Mouse (Mus musculus) kidney, postnatal 0 days (tissue): ENCODE data around the gene Ess2. TPM values are rescaled to one million over a fixed set of nuclear protein-coding genes. Genes with fewer than 3 reads are reported as not detected.

Source experiments
- ATAC-seq: fragments of 200-750 bp; cut with Nextera tagmentation; replicated peaks from 2 replicates; pipeline ENCODE4 v1.8.0; 2017; ENCODE audit warnings: low read depth, moderate number of reproducible peaks, moderate TSS enrichment, moderate library complexity; ENCODE audit not compliant: low FRiP score
- DNase-seq: peaks from one replicate; pipeline ENCODE4 v3.0.0-alpha.2; 2016; ENCODE audit warnings: low spot score
- H3K27ac ChIP-seq: fragments of 300-500 bp; sonication (generic); 2 replicates; pipeline ENCODE4 v1.5.1; 2014; ENCODE audit warnings: mild to moderate bottlenecking
- H3K27me3 ChIP-seq: fragments of 300-500 bp; sonication (generic); 2 replicates; pipeline ENCODE4 v1.6.1; 2014; ENCODE audit warnings: low read length, mixed read lengths; ENCODE audit not compliant: insufficient read depth
- H3K36me3 ChIP-seq: fragments of 300-500 bp; sonication (generic); 2 replicates; pipeline ENCODE4 v1.6.1; 2014; ENCODE audit warnings: low read length, mixed read lengths; ENCODE audit not compliant: insufficient read depth
- H3K4me1 ChIP-seq: fragments of 300-500 bp; sonication (generic); replicated peaks from 2 replicates; pipeline ENCODE4 v1.6.1; 2014; ENCODE audit warnings: antibody characterized with exemption, low read length, mixed read lengths; ENCODE audit not compliant: insufficient read depth
- H3K4me2 ChIP-seq: fragments of 300-500 bp; sonication (generic); 2 replicates; pipeline ENCODE4 v1.6.1; 2014; ENCODE audit warnings: mild to moderate bottlenecking, low read length, moderate library complexity, mixed read lengths
- H3K4me3 ChIP-seq: fragments of 300-500 bp; sonication (generic); replicated peaks from 2 replicates; pipeline ENCODE4 v1.5.1; 2014; ENCODE audit warnings: low read depth, low read length
- H3K9ac ChIP-seq: fragments of 300-500 bp; sonication (generic); 2 replicates; pipeline ENCODE4 v1.6.1; 2014; ENCODE audit warnings: low read depth, low read length
- H3K9me3 ChIP-seq: fragments of 300-500 bp; sonication (generic); replicated peaks from 2 replicates; pipeline ENCODE4 v1.6.1; 2016; ENCODE audit warnings: low read length, inconsistent platforms, mixed read lengths
- CTCF ChIP-seq: IDR thresholded peaks from 2 replicates; pipeline ENCODE4 v1.5.1; 2016; ENCODE audit warnings: antibody characterized with exemption, low read depth, mild to moderate bottlenecking, moderate library complexity
- WGBS: fragments of 180-500 bp; shearing (Covaris S2); extraction: QIAGEN DNeasy Blood & Tissue Kit; methylation state at CpG from one replicate; pipeline ENCODE4 v1.1.7; 2014; 5-methylcytosine and 5-hydroxymethylcytosine counted together
- polyA plus RNA-seq: library from polyadenylated mRNA; unstranded; fragments of >200 nt; fragmentation: Nextera tagmentation; extraction: Ambion mirVana; gene quantifications from 2 replicates; pipeline ENCODE4 v1.2.1, GENCODE M21; 2015

Gene Ess2
- polyA plus RNA-seq, 1 experiment from 2014 or later = 27.6 TPM

GRCm38 (mm10) chr16:17943466-17943865 lies 32.3 kb upstream of the Ess2 start:
- H3K9me3 ChIP-seq = no peaks in the 10 kb centered on the region

GRCm38 (mm10) chr16:17939255-17939751 lies 28.2 kb upstream of the Ess2 start:
- Histone ChIP-seq H3K9me3 (no peaks in the 10 kb centered on the region), H3K27ac (no peak overlapping the region), H3K4me2 (no peak overlapping the region), H3K4me1 (no peaks in the 10 kb centered on the region), H3K9ac (no peak overlapping the region), H3K36me3 (no peaks in the 10 kb centered on the region), H3K4me3 (no peak overlapping the region), H3K27me3 (no peaks in the 10 kb centered on the region)
- DNase-seq (no peak), ATAC-seq (peak; percentile 69)
- no peak for TF ChIP-seq CTCF
- WGBS = 57% methylated on average over 9 of the region's 9 CpGs

More at GRCm38 (mm10) chr16:17943466-17943865, 32.3 kb upstream of the Ess2 start:
- Histone ChIP-seq H3K9ac (no peak overlapping the region), H3K27me3 (no peaks in the 10 kb centered on the region), H3K4me2 (no peak overlapping the region), H3K27ac (no peak overlapping the region), H3K4me1 (no peaks in the 10 kb centered on the region), H3K4me3 (no peak overlapping the region), H3K36me3 (no peaks in the 10 kb centered on the region)
- no peak for DNase-seq
- no peak for TF ChIP-seq CTCF
- 62% methylated on average over 8 of the region's 8 CpGs for WGBS
- no peak for ATAC-seq

- H3K9me3 ChIP-seq = no peaks in the 10 kb centered on the region
- TF ChIP-seq CTCF = peak; percentile 79
- WGBS = 12% methylated on average over 7 of the region's 7 CpGs
- no peak overlapping the region for H3K4me2 ChIP-seq
- no peaks in the 10 kb centered on the region for H3K4me1 ChIP-seq
- H3K9ac ChIP-seq = no peak overlapping the region
- DNase-seq = peak; percentile 74
- peak; percentile 90 for ATAC-seq
- no peak overlapping the region for H3K4me3 ChIP-seq
- no peaks in the 10 kb centered on the region for H3K27me3 ChIP-seq
- no peak overlapping the region for H3K27ac ChIP-seq
- H3K36me3 ChIP-seq = no peaks in the 10 kb centered on the region
These were observed 27.7 kb upstream of the Ess2 start for GRCm38 (mm10) chr16:17938821-17939220.

- WGBS = 81% methylated on average over 7 of the region's 7 CpGs
- no peak for TF ChIP-seq CTCF
- Histone ChIP-seq H3K9ac (no peak overlapping the region), H3K36me3 (no peaks in the 10 kb centered on the region), H3K27ac (no peak overlapping the region), H3K4me2 (no peak overlapping the region), H3K9me3 (no peaks in the 10 kb centered on the region), H3K4me3 (no peak overlapping the region), H3K27me3 (no peaks in the 10 kb centered on the region), H3K4me1 (no peaks in the 10 kb centered on the region)
- DNase-seq = no peak
- ATAC-seq = no peak
These were observed 27.0 kb upstream of the Ess2 start for GRCm38 (mm10) chr16:17938187-17938586.

- H3K4me3 ChIP-seq = no peak overlapping the region
- TF ChIP-seq CTCF = no peak
- WGBS = 82% methylated on average over 10 of the region's 10 CpGs
- H3K27ac ChIP-seq = no peak overlapping the region
- no peak overlapping the region for H3K9ac ChIP-seq
- H3K27me3 ChIP-seq = no peaks in the 10 kb centered on the region
- ATAC-seq (no peak), DNase-seq (no peak)
- H3K4me2 ChIP-seq = no peak overlapping the region
- no peaks in the 10 kb centered on the region for H3K36me3 ChIP-seq
- H3K9me3 ChIP-seq = no peaks in the 10 kb centered on the region
- H3K4me1 ChIP-seq = no peaks in the 10 kb centered on the region
These were observed 25.6 kb upstream of the Ess2 start for GRCm38 (mm10) chr16:17936776-17937175.

- Histone ChIP-seq H3K27ac (no peak overlapping the region), H3K4me1 (no peaks in the 10 kb centered on the region), H3K4me3 (no peak overlapping the region), H3K9me3 (no peaks in the 10 kb centered on the region), H3K27me3 (no peaks in the 10 kb centered on the region), H3K9ac (no peak overlapping the region), H3K4me2 (no peak overlapping the region), H3K36me3 (no peaks in the 10 kb centered on the region)
- no peak for TF ChIP-seq CTCF
- DNase-seq (no peak), ATAC-seq (no peak)
- WGBS = 56% methylated on average over 3 of the region's 3 CpGs
These were observed 23.3 kb upstream of the Ess2 start for GRCm38 (mm10) chr16:17934445-17934910.
